Mouse (Mus musculus): Measurements from ENCODE around the gene Ncs1. TPM values are rescaled to one million over a fixed set of nuclear protein-coding genes. Genes with fewer than 3 reads are reported as not detected.

Gene Ncs1
- polyA plus RNA-seq, 1 experiment from 2014 or later = 17.4 TPM

- no peak overlapping the region for H3K27ac ChIP-seq
- WGBS = 1% methylated on average over 40 of the region's 41 CpGs
- peak overlapping the region; percentile 72 for H3K4me3 ChIP-seq
Measured at GRCm38 (mm10) chr2:31246251-31246971, 788 bp downstream of the Ncs1 start.

GRCm38 (mm10) chr2:31248856-31249255 lies 3.2 kb downstream of the Ncs1 start:
- Histone ChIP-seq H3K4me2 (no peak overlapping the region), H3K9ac (no peak overlapping the region), H3K36me3 (no peaks in the 10 kb centered on the region), H3K27me3 (peaks cover 3% of the 10 kb centered on the region; the same call in 1 of the 2 replicates), H3K4me1 (peaks cover 32% of the 10 kb centered on the region), H3K4me3 (no peak overlapping the region), H3K27ac (no peak overlapping the region), H3K9me3 (no peaks in the 10 kb centered on the region)
- 84% methylated on average over 6 of the region's 6 CpGs for WGBS
- no peak for ATAC-seq (ENCODE audit: borderline replicate concordance, extremely low read depth, low FRiP score, low TSS enrichment)

More at GRCm38 (mm10) chr2:31246251-31246971, 788 bp downstream of the Ncs1 start:
- H3K4me1 ChIP-seq = peaks cover 39% of the 10 kb centered on the region
- peaks cover 11% of the 10 kb centered on the region; the same call in 1 of the 2 replicates for H3K27me3 ChIP-seq
- ATAC-seq (ENCODE audit: borderline replicate concordance, extremely low read depth, low FRiP score, low TSS enrichment) = peak; percentile 9; the same call in 1 of the 2 replicates
- H3K9me3 ChIP-seq = no peaks in the 10 kb centered on the region
- peak overlapping the region; percentile 67 for H3K9ac ChIP-seq
- peak overlapping the region; percentile 98 for H3K4me2 ChIP-seq
- H3K36me3 ChIP-seq = no peaks in the 10 kb centered on the region

- Histone ChIP-seq H3K4me3 (no peak overlapping the region), H3K9me3 (no peaks in the 10 kb centered on the region), H3K27ac (no peak overlapping the region), H3K4me2 (no peak overlapping the region), H3K4me1 (peaks cover 26% of the 10 kb centered on the region), H3K36me3 (no peaks in the 10 kb centered on the region), H3K27me3 (no peaks in the 10 kb centered on the region), H3K9ac (no peak overlapping the region)
- ATAC-seq (ENCODE audit: borderline replicate concordance, extremely low read depth, low FRiP score, low TSS enrichment) = no peak
- WGBS = 92% methylated on average over 4 of the region's 4 CpGs
Measured at GRCm38 (mm10) chr2:31252167-31252566, 6.5 kb downstream of the Ncs1 start.

- no peaks in the 10 kb centered on the region for H3K27me3 ChIP-seq
- H3K4me3 ChIP-seq = no peak overlapping the region
- H3K27ac ChIP-seq = no peak overlapping the region
- no peaks in the 10 kb centered on the region for H3K36me3 ChIP-seq
- H3K9ac ChIP-seq = no peak overlapping the region
- peaks cover 34% of the 10 kb centered on the region for H3K4me1 ChIP-seq
- no peak for ATAC-seq (ENCODE audit: borderline replicate concordance, extremely low read depth, low FRiP score, low TSS enrichment)
- no peaks in the 10 kb centered on the region for H3K9me3 ChIP-seq
- 86% methylated on average over 3 of the region's 3 CpGs for WGBS
- no peak overlapping the region for H3K4me2 ChIP-seq
Measured at GRCm38 (mm10) chr2:31253463-31253862, 7.8 kb downstream of the Ncs1 start.

GRCm38 (mm10) chr2:31254806-31255205 lies 9.2 kb downstream of the Ncs1 start:
- H3K27ac ChIP-seq = 0 out of 2 replicates have a peak overlapping the region, but pooled peaks have one; percentile 71
- H3K4me1 ChIP-seq = peaks cover 47% of the 10 kb centered on the region
- no peak overlapping the region for H3K4me3 ChIP-seq
- H3K27me3 ChIP-seq = no peaks in the 10 kb centered on the region
- H3K9ac ChIP-seq = no peak overlapping the region
- H3K4me2 ChIP-seq = no peak overlapping the region
- no peak for ATAC-seq (ENCODE audit: borderline replicate concordance, extremely low read depth, low FRiP score, low TSS enrichment)
- no peaks in the 10 kb centered on the region for H3K36me3 ChIP-seq
- 85% methylated on average over 3 of the region's 3 CpGs for WGBS
- H3K9me3 ChIP-seq = no peaks in the 10 kb centered on the region

GRCm38 (mm10) chr2:31255952-31256938 lies 10.6 kb downstream of the Ncs1 start:
- Histone ChIP-seq H3K27me3 (no peaks in the 10 kb centered on the region), H3K9me3 (no peaks in the 10 kb centered on the region), H3K9ac (no peak overlapping the region), H3K27ac (peak overlapping the region; percentile 71), H3K4me1 (peaks cover 47% of the 10 kb centered on the region), H3K4me3 (no peak overlapping the region), H3K4me2 (peak overlapping the region; percentile 44), H3K36me3 (no peaks in the 10 kb centered on the region)
- ATAC-seq (ENCODE audit: borderline replicate concordance, extremely low read depth, low FRiP score, low TSS enrichment) = peak; percentile 37; the same call in 1 of the 2 replicates
- WGBS = 13% methylated on average over 21 of the region's 21 CpGs

GRCm38 (mm10) chr2:31257096-31257495 lies 11.5 kb downstream of the Ncs1 start:
- H3K4me3 ChIP-seq = no peak overlapping the region
- no peaks in the 10 kb centered on the region for H3K27me3 ChIP-seq
- no peaks in the 10 kb centered on the region for H3K36me3 ChIP-seq
- H3K4me1 ChIP-seq = peaks cover 47% of the 10 kb centered on the region
- WGBS = 50% methylated on average over 6 of the region's 6 CpGs
- H3K27ac ChIP-seq = peak overlapping the region; percentile 71
- H3K4me2 ChIP-seq = peak overlapping the region; percentile 44; the same call in 1 of the 2 replicates
- no peaks in the 10 kb centered on the region for H3K9me3 ChIP-seq
- no peak overlapping the region for H3K9ac ChIP-seq
- no peak for ATAC-seq (ENCODE audit: borderline replicate concordance, extremely low read depth, low FRiP score, low TSS enrichment)

- WGBS = 12% methylated on average over 22 of the region's 22 CpGs
- Histone ChIP-seq H3K9me3 (no peaks in the 10 kb centered on the region), H3K9ac (peak overlapping the region; percentile 35), H3K4me2 (peak overlapping the region; percentile 84), H3K4me3 (peak overlapping the region; percentile 49), H3K27me3 (no peaks in the 10 kb centered on the region), H3K4me1 (peaks cover 62% of the 10 kb centered on the region), H3K27ac (0 out of 2 replicates have a peak overlapping the region, but pooled peaks have one; percentile 41), H3K36me3 (no peaks in the 10 kb centered on the region)
- peak; percentile 66 for ATAC-seq (ENCODE audit: borderline replicate concordance, extremely low read depth, low FRiP score, low TSS enrichment)
Measured at GRCm38 (mm10) chr2:31258609-31259366, 13.2 kb downstream of the Ncs1 start.

- Histone ChIP-seq H3K27ac (0 out of 2 replicates have a peak overlapping the region, but pooled peaks have one; percentile 41), H3K36me3 (no peaks in the 10 kb centered on the region), H3K4me3 (peak overlapping the region; percentile 49), H3K4me1 (peaks cover 68% of the 10 kb centered on the region), H3K9ac (0 out of 2 replicates have a peak overlapping the region, but pooled peaks have one; percentile 35), H3K9me3 (no peaks in the 10 kb centered on the region), H3K27me3 (no peaks in the 10 kb centered on the region), H3K4me2 (peak overlapping the region; percentile 84)
- 33% methylated on average over 9 of the region's 9 CpGs for WGBS
- no peak for ATAC-seq (ENCODE audit: borderline replicate concordance, extremely low read depth, low FRiP score, low TSS enrichment)
Measured at GRCm38 (mm10) chr2:31259367-31259920, 13.8 kb downstream of the Ncs1 start.

GRCm38 (mm10) chr2:31260549-31260948 lies 14.9 kb downstream of the Ncs1 start:
- Histone ChIP-seq H3K9ac (no peak overlapping the region), H3K27me3 (no peaks in the 10 kb centered on the region), H3K9me3 (no peaks in the 10 kb centered on the region), H3K27ac (no peak overlapping the region), H3K4me1 (peaks cover 71% of the 10 kb centered on the region), H3K4me2 (no peak overlapping the region), H3K36me3 (no peaks in the 10 kb centered on the region), H3K4me3 (no peak overlapping the region)
- 89% methylated on average over 8 of the region's 8 CpGs for WGBS
- ATAC-seq (ENCODE audit: borderline replicate concordance, extremely low read depth, low FRiP score, low TSS enrichment) = no peak

GRCm38 (mm10) chr2:31263039-31263461 lies 17.4 kb downstream of the Ncs1 start:
- Histone ChIP-seq H3K4me1 (peaks cover 46% of the 10 kb centered on the region), H3K9me3 (no peaks in the 10 kb centered on the region), H3K27me3 (no peaks in the 10 kb centered on the region), H3K9ac (no peak overlapping the region), H3K4me3 (no peak overlapping the region), H3K27ac (no peak overlapping the region), H3K4me2 (no peak overlapping the region), H3K36me3 (no peaks in the 10 kb centered on the region)
- ATAC-seq (ENCODE audit: borderline replicate concordance, extremely low read depth, low FRiP score, low TSS enrichment) = peak; percentile 51; the same call in 1 of the 2 replicates
- 41% methylated on average over 8 of the region's 8 CpGs for WGBS
